Mouse (Mus musculus): ENCODE measurements around the gene Hist1h1c. TPM values are rescaled to one million over a fixed set of nuclear protein-coding genes. Genes with fewer than 3 reads are reported as not detected.
"Not testable (repeated sequence)": the region's sequence is repeated elsewhere in the genome, so short reads cannot be mapped to it uniquely, and the experiment has no call there.

The Hist1h1c gene
- polyA plus RNA-seq, 1 experiment: 42.4 TPM

DNA sequence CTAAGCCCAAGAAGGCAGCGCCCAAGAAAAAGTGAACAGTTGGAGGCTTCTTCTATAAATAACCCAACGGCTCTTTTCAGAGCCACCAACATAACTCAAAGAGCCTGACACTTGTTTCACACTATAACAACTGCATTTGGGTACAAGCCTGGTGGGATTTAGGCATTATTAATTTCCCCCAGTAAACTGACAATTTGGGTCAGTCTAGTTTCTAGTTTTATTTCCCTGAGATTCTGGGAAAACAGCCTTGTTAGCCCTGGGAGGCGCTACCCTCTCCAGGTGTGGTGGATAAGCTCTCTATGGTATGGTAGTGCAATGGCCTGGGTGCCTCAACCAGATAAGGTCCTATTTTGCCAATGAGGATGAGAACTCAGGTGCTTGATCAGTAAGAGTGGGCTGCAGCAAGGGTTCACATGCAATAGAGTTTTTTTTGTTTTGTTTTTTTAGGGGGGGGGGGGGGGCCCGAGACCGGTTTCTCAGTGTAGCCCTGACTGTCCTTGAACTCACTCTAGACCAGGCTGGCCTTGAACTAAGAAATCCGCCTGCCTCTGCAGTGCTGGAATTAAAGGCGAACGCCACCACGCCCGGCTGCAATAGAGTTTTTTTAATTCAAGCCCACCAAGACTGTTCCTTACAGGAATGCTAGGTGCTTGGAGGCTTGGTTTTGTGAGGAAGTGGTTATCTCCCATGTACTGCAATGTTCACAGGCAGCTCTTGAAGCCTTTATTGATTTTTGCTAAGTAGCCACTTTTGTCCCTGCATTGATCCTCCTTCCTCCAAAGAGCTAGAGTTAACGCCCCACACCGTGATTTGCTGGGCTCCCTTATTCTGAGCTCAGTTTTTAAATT, 25.9 kb downstream of the Hist1h1c start:
- Histone ChIP-seq H3K27ac (ENCODE audit: insufficient read depth, low read length) (no peak overlapping the region), H3K4me1 (ENCODE audit: control insufficient read depth, insufficient read depth, low read length) (no peaks in the 10 kb centered on the region), H3K4me3 (ENCODE audit: insufficient read depth, low read length) (peak overlapping the region; percentile 33; the same call in 1 of the 2 replicates)
- TF ChIP-seq CTCF (IDR thresholded peaks at IDR 0.05; ENCODE audit: extremely low read depth, insufficient read depth, low read length) (no peak), POLR2A (IDR thresholded peaks at IDR 0.05; ENCODE audit: extremely low read depth, insufficient read depth, low read length) (no peak)

DNA sequence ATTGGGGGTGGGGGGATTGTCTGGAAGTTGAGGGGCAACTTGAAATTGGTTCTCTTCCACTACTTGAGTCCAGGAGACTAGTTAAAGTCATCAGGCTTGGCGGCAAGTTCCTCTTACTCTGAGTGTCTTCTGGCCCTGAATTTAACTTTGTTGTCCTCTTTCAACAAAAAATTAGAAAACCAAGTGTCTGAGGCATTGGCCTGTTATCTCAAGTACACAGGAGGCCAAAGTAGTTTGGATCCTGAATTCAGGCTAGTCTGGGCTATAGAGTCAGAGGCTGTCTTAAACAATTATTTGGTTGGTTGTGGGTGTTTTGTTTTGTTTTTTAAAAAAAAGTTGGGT, 26.5 kb downstream of the Hist1h1c start:
- H3K4me1 ChIP-seq (ENCODE audit: control insufficient read depth, insufficient read depth, low read length): no peaks in the 10 kb centered on the region
- no peak overlapping the region for H3K27ac ChIP-seq (ENCODE audit: insufficient read depth, low read length)
- TF ChIP-seq CTCF (IDR thresholded peaks at IDR 0.05; ENCODE audit: extremely low read depth, insufficient read depth, low read length): no peak
- no peak for TF ChIP-seq POLR2A (IDR thresholded peaks at IDR 0.05; ENCODE audit: extremely low read depth, insufficient read depth, low read length)
- no peak overlapping the region for H3K4me3 ChIP-seq (ENCODE audit: insufficient read depth, low read length)

DNA sequence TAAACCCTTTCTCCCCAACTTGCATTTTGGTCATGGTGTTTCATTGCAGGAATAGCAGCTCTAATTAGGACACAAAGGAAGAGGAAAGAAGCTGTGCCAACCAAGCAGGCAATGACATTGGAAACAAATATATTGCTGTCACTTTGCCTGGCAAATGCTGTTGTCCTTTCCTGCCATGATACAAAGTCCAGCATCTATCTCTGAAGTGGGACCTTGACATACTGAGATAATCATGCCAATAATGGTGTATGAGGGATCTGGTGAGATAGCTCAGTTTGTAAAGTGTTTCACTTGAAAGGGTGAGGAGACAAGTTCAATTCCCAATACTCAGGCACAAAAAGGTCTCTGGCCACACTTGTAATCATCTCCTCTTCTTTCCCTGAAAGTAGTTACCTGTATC, 28.2 kb downstream of the Hist1h1c start:
- no peak overlapping the region for H3K27ac ChIP-seq (ENCODE audit: insufficient read depth, low read length)
- TF ChIP-seq CTCF (IDR thresholded peaks at IDR 0.05; ENCODE audit: extremely low read depth, insufficient read depth, low read length) (no peak), POLR2A (IDR thresholded peaks at IDR 0.05; ENCODE audit: extremely low read depth, insufficient read depth, low read length) (no peak)

DNA sequence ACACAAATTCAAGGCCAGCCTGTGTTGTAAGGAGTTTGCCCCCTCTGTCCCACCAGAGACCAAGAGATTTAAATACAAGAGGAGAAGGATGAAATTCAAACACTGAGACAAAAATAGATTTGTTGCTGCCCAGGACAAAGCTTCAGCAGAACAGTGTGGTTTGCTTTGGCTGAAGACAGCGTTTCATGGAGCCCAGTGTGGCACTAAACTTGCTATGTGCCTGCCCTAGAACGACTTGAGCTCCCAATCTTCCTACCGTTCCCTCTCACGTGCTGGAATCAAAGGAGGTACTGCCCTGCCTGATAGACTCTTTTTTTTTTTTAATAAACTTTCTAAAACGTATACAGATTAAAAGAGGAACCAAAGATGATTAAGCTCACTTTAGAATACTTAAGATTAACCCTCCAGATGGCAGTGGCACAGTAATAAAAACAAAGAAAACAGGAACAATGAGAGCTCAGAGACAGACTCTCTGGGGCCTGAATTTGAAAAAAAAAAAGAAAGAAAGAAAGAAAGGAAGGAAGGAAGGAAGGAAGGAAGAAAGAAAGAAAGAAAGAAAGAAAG, 30.3 kb downstream of the Hist1h1c start:
- Histone ChIP-seq H3K27ac (ENCODE audit: insufficient read depth, low read length) (no peak overlapping the region), H3K4me3 (ENCODE audit: insufficient read depth, low read length) (no peak overlapping the region)

More for the DNA sequence above, 28.2 kb downstream of the Hist1h1c start:
- no peaks in the 10 kb centered on the region for H3K4me1 ChIP-seq (ENCODE audit: control insufficient read depth, insufficient read depth, low read length)
- no peak overlapping the region for H3K4me3 ChIP-seq (ENCODE audit: insufficient read depth, low read length)

DNA sequence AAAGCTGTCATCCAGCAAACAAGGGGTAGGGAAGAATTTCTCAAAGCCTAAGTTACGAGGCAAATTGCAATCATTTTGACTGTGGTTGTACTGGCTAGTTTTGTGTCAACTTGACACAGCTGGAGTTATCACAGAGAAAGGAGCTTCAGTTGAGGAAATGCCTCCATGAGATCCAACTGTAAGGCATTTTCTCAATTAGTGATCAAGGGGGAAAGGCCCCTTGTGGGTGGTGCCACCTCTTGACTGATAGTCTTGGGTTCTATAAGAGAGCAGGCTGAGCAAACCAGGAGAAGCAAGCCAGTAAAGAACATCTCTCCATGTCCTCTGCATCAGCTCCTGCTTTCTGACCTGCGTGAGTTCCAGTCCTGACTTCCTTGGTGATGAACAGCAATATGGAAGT, 31.0 kb downstream of the Hist1h1c start, which contains the start of gene Trim38:
Gene Trim38, plus strand, starts transcription at position 301 of the 400 bp plus-strand sequence.
- not testable (repeated sequence) for H3K4me3 ChIP-seq (ENCODE audit: insufficient read depth, low read length); H3K4me1 ChIP-seq (ENCODE audit: control insufficient read depth, insufficient read depth, low read length); H3K27ac ChIP-seq (ENCODE audit: insufficient read depth, low read length)

More for the DNA sequence above, 30.3 kb downstream of the Hist1h1c start:
- no peak for TF ChIP-seq POLR2A (IDR thresholded peaks at IDR 0.05; ENCODE audit: extremely low read depth, insufficient read depth, low read length)
- no peak for TF ChIP-seq CTCF (IDR thresholded peaks at IDR 0.05; ENCODE audit: extremely low read depth, insufficient read depth, low read length)
- H3K4me1 ChIP-seq (ENCODE audit: control insufficient read depth, insufficient read depth, low read length): no peaks in the 10 kb centered on the region

DNA sequence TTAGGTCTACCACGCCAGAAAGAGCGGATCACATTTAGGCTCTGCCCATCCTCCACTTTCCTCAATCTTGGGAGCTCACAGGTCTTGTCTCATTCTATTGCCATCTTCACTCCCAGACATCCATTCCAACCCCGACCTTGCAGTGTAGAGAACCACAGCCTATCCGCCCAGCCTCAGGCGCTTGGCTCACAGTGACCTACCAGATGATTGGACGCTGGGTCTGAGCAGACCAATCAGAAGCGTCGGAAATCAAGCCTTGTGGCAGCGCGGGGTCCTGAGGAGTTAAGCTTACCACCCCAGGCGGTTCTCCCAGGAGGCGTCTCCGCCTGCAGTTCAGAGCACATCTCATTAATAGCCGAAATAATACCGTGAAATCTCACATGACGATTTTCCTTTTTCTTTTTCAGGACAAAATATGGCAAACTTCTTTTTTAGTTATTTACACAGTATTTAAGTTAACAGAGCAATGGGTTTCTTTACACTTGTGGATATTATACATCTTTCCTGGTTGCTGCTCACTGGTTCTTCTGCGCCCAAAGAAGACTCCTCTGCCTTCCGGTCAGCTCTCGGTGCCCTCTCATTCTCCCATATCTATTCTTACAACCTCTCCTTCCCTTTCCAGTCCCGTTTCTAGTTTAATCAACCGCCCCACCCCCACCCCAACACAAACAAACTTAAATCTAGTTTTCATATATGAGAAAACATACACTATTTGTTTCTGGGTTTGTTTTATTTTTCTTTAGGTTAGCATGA, 34.1 kb downstream of the Hist1h1c start:
- TF ChIP-seq POLR2A (IDR thresholded peaks at IDR 0.05; ENCODE audit: extremely low read depth, insufficient read depth, low read length) (no peak), CTCF (IDR thresholded peaks at IDR 0.05; ENCODE audit: extremely low read depth, insufficient read depth, low read length) (no peak)
- no peak overlapping the region for H3K27ac ChIP-seq (ENCODE audit: insufficient read depth, low read length)
- H3K4me1 ChIP-seq (ENCODE audit: control insufficient read depth, insufficient read depth, low read length): no peaks in the 10 kb centered on the region
- no peak overlapping the region for H3K4me3 ChIP-seq (ENCODE audit: insufficient read depth, low read length)

DNA sequence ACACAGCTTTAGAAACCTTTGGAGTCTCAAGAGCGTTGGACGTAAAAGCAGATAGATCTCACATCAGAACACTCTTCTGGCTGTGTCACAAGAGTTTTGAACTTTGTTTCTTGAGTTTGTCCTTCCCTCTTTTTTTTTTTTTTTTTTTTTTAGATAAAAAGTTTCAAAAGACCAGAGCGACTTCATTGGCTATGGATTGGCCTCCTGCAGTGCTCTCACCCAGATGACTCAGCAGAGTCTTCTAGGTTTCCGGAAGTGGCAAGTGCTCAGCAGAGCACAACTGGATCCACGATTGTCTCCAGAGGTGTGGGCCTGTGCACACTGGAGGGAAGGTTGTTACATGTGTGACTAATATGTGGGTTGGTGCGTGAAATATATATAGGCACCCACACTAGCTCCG, 39.7 kb downstream of the Hist1h1c start:
- Histone ChIP-seq H3K4me3 (ENCODE audit: insufficient read depth, low read length) (no peak overlapping the region), H3K27ac (ENCODE audit: insufficient read depth, low read length) (no peak overlapping the region), H3K4me1 (ENCODE audit: control insufficient read depth, insufficient read depth, low read length) (no peaks in the 10 kb centered on the region)
- TF ChIP-seq CTCF (IDR thresholded peaks at IDR 0.05; ENCODE audit: extremely low read depth, insufficient read depth, low read length) (no peak), POLR2A (IDR thresholded peaks at IDR 0.05; ENCODE audit: extremely low read depth, insufficient read depth, low read length) (no peak)

DNA sequence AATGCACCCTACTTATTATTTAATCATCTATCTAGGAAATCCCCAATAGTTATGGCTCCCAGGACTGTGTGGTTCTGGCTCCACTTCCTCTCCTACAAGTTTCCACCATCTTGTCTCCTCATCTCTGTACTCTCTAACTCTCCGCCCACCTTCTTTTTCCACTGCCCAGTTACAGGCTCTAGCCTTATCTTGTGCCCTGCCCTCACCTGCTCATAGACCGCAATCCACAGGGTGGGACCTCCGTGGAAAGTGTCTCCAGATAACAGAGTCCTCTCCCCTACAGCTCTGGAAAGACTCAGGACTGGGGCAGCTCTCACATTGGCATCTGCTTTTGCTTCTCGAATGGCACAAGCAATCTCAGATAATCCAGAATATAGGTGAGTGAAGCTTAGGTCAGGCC, 40.4 kb downstream of the Hist1h1c start:
- TF ChIP-seq POLR2A (IDR thresholded peaks at IDR 0.05; ENCODE audit: extremely low read depth, insufficient read depth, low read length) (no peak), CTCF (IDR thresholded peaks at IDR 0.05; ENCODE audit: extremely low read depth, insufficient read depth, low read length) (no peak)
- H3K4me1 ChIP-seq (ENCODE audit: control insufficient read depth, insufficient read depth, low read length): no peaks in the 10 kb centered on the region
- H3K27ac ChIP-seq (ENCODE audit: insufficient read depth, low read length): no peak overlapping the region
- H3K4me3 ChIP-seq (ENCODE audit: insufficient read depth, low read length): no peak overlapping the region

Other genes with a start within 250 kb of the Hist1h1c start
- 0.69 and 0.95 TPM in 2 replicates for gene Btn2a2, start 250.0 kb upstream of the Hist1h1c start, polyA plus RNA-seq (2012; rRNA removed)
- 20.7 and 34.8 TPM in 2 replicates for gene Hist1h4h, start 207.8 kb upstream of the Hist1h1c start, polyA plus RNA-seq (2012; rRNA removed)
- gene Hist1h2af, start 204.9 kb upstream of the Hist1h1c start, polyA plus RNA-seq (2012; rRNA removed): 6.4 and 14.2 TPM in 2 replicates
- 0.74 and 0.92 TPM in 2 replicates for gene Hist1h3g, start 203.4 kb upstream of the Hist1h1c start, polyA plus RNA-seq (2012; rRNA removed)
- 0.29 and 0.38 TPM in 2 replicates for gene Hist1h2bh, start 195.4 kb upstream of the Hist1h1c start, polyA plus RNA-seq (2012; rRNA removed)
- gene Hist1h3f, start 194.8 kb upstream of the Hist1h1c start, polyA plus RNA-seq (2012; rRNA removed): 0.73 TPM in 1 of 2 replicates, not detected in the other
- 4.5 and 13.1 TPM in 2 replicates for gene Hist1h4f, start 187.2 kb upstream of the Hist1h1c start, polyA plus RNA-seq (2012; rRNA removed)
- gene Hist1h1d, start 185.5 kb upstream of the Hist1h1c start, polyA plus RNA-seq (2012; rRNA removed): 0.04 and 0.08 TPM in 2 replicates
- gene Hist1h3e, start 176.4 kb upstream of the Hist1h1c start, polyA plus RNA-seq (2012; rRNA removed): 1.2 and 2.9 TPM in 2 replicates
- gene Hist1h2ae, start 167.6 kb upstream of the Hist1h1c start, polyA plus RNA-seq (2012; rRNA removed): 0.50 and 1.1 TPM in 2 replicates
- gene Hist1h2bg, start 167.4 kb upstream of the Hist1h1c start, polyA plus RNA-seq (2012; rRNA removed): 7.8 and 11.4 TPM in 2 replicates
- gene Hist1h2bf, start 164.6 kb upstream of the Hist1h1c start, polyA plus RNA-seq (2012; rRNA removed): 0.67 TPM in 1 of 2 replicates, not detected in the other
- 0.32 and 0.92 TPM in 2 replicates for gene Hist1h2ad, start 164.4 kb upstream of the Hist1h1c start, polyA plus RNA-seq (2012; rRNA removed)
- gene Hist1h3d, start 163.0 kb upstream of the Hist1h1c start, polyA plus RNA-seq (2012; rRNA removed): 2.6 and 3.0 TPM in 2 replicates
- 4.4 and 8.9 TPM in 2 replicates for gene Hist1h4d, start 157.2 kb upstream of the Hist1h1c start, polyA plus RNA-seq (2012; rRNA removed)
- gene Hist1h2be, start 117.7 kb upstream of the Hist1h1c start, polyA plus RNA-seq (2012; rRNA removed): 4.2 and 4.6 TPM in 2 replicates
- 4.0 and 4.6 TPM in 2 replicates for gene Hist1h1e, start 116.2 kb upstream of the Hist1h1c start, polyA plus RNA-seq (2012; rRNA removed)
- 1.2 and 1.5 TPM in 2 replicates for gene Hist1h2ac, start 54.9 kb upstream of the Hist1h1c start, polyA plus RNA-seq (2012; rRNA removed)
- gene Hist1h2bc, start 54.6 kb upstream of the Hist1h1c start, polyA plus RNA-seq (2012; rRNA removed): 117 and 130 TPM in 2 replicates
- not detected in 2 replicates for gene Hist1h1t, start 43.0 kb upstream of the Hist1h1c start, polyA plus RNA-seq (2012; rRNA removed)
- 4.1 and 9.6 TPM in 2 replicates for gene Hist1h4c, start 40.4 kb upstream of the Hist1h1c start, polyA plus RNA-seq (2012; rRNA removed)
- gene Hfe, start 28.0 kb upstream of the Hist1h1c start, polyA plus RNA-seq (2012; rRNA removed): 4.2 and 4.3 TPM in 2 replicates
- gene Hist1h3c, start 6.8 kb downstream of the Hist1h1c start, polyA plus RNA-seq (2012; rRNA removed): 0.56 TPM in 1 of 2 replicates, not detected in the other
- 0.79 and 1.9 TPM in 2 replicates for gene Hist1h2bb, start 7.9 kb downstream of the Hist1h1c start, polyA plus RNA-seq (2012; rRNA removed)
- 1.6 and 1.9 TPM in 2 replicates for gene Hist1h2ab, start 12.3 kb downstream of the Hist1h1c start, polyA plus RNA-seq (2012; rRNA removed)
- gene Hist1h3b, start 13.5 kb downstream of the Hist1h1c start, polyA plus RNA-seq (2012; rRNA removed): 0.57 and 0.77 TPM in 2 replicates
- gene Hist1h4b, start 18.2 kb downstream of the Hist1h1c start, polyA plus RNA-seq (2012; rRNA removed): 3.7 and 8.3 TPM in 2 replicates
- gene Hist1h4a, start 22.4 kb downstream of the Hist1h1c start, polyA plus RNA-seq (2012; rRNA removed): 4.2 and 9.6 TPM in 2 replicates
- gene Hist1h3a, start 23.6 kb downstream of the Hist1h1c start, polyA plus RNA-seq (2012; rRNA removed): 0.57 and 1.4 TPM in 2 replicates
- 0.55 and 0.77 TPM in 2 replicates for gene Hist1h1a, start 24.9 kb downstream of the Hist1h1c start, polyA plus RNA-seq (2012; rRNA removed)
- 0.19 and 0.21 TPM in 2 replicates for gene Trim38, start 31.1 kb downstream of the Hist1h1c start, polyA plus RNA-seq (2012; rRNA removed)
- gene Slc17a2, start 68.2 kb downstream of the Hist1h1c start, polyA plus RNA-seq (2012; rRNA removed): 0.06 TPM in 1 of 2 replicates, not detected in the other
- not detected in 2 replicates for gene Slc17a3, start 100.6 kb downstream of the Hist1h1c start, polyA plus RNA-seq (2012; rRNA removed)
- not detected in 2 replicates for gene Slc17a1, start 128.9 kb downstream of the Hist1h1c start, polyA plus RNA-seq (2012; rRNA removed)
- not detected in 2 replicates for gene Slc17a4, start 176.2 kb downstream of the Hist1h1c start, polyA plus RNA-seq (2012; rRNA removed)
- not detected in 2 replicates for gene Hist1h2ba, start 195.3 kb downstream of the Hist1h1c start, polyA plus RNA-seq (2012; rRNA removed)
- gene Hist1h2aa, start 195.7 kb downstream of the Hist1h1c start, polyA plus RNA-seq (2012; rRNA removed): not detected in 2 replicates